Mouse (Mus musculus) cortical plate, adult 2 months (tissue): Measurements from ENCODE around the gene Ticrr.

ENCODE experiments used
- CTCF ChIP-seq: fragments of 200-500 bp; IDR thresholded peaks from 2 replicates; pipeline ENCODE4 v1.5.1; 2011; ENCODE audit warnings: mild to moderate bottlenecking, control low read depth, low read length; ENCODE audit not compliant: insufficient read depth; ENCODE audit errors: extremely low read depth
- POLR2A ChIP-seq: fragments of 200-500 bp; IDR thresholded peaks from 2 replicates; pipeline ENCODE4 v1.6.1; 2011; ENCODE audit warnings: mild to moderate bottlenecking, low read length, control low read depth; ENCODE audit not compliant: insufficient read depth; ENCODE audit errors: extremely low read depth

- TF ChIP-seq POLR2A: no peak
- TF ChIP-seq CTCF: no peak
These were observed at the start of gene Ticrr for GRCm38 (mm10) chr7:79659578-79660290.
